Mouse (Mus musculus) megakaryocyte progenitor cell, adult 5-6 weeks (primary cell): ENCODE measurements around the gene Foxp3. TPM values are rescaled to one million over a fixed set of nuclear protein-coding genes. Genes with fewer than 3 reads are reported as not detected.

Experiments used
- ATAC-seq: replicated peaks from 2 replicates; pipeline ENCODE4 v1.8.0; 2016; ENCODE audit warnings: mild to moderate bottlenecking, moderate TSS enrichment, inconsistent platforms; ENCODE audit not compliant: poor library complexity
- total RNA-seq, 2 experiments: library from RNA; stranded (forward) in 1 of 2; stranded (reverse) in 1 of 2; fragments of 157-497, 149-512 nt in 1 of 2; fragments of 200-1000 nt in 1 of 2; gene quantifications; 2 replicates each; pipeline versions ENCODE4 v1.2.3 to v1.2.4; 2015 to 2017

Foxp3 gene
- total RNA-seq (2015) (not detected in 2 replicates), total RNA-seq (2017) (0.08 and 0.10 TPM in 2 replicates)

- ATAC-seq = no peak
Observed at GRCm38 (mm10) chrX:7573176-7574086, at the start of gene Foxp3. Gene Foxp3, plus strand, starts transcription at chrX:7573644.

DNA sequence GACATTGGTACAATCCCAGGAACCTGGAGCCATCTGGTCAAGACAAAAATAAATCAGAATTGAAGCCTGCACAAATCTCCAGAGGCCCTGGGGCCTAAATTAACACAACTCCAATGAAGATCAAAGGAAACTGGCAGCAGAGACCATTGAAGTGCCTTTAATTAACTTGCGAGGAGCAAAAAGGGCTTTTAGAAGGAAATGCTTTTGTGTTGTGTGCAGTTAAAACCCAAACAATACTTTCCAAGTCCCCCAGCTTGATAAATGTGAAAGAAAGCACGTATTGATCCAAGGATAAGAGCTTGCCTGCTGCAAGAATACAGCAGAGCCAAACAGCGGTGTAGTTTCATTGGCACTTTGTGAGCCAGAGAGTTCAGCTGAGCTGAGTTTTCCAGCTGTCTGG is 48.5 kb upstream of the Foxp3 start:
- no peak for ATAC-seq

DNA sequence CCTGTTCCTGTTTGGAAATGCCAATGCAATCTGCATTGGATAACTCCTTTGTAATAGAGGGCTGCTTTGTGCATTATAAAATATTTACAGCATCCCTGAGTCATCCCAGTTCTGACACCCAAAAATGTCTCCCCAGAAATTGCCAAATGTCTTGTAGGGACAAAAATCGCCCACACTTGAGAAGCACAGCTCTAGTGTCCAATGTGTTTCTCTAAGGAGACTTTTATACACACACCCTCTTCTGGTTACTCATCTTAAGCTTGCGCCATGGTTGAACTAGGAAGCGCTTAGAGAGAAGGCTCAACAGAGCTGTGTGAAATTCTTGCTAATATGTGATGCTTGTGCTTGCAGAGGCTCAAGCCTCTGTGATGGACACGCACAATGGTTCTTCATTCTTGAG is 20.0 kb upstream of the Foxp3 start:
- no peak for ATAC-seq

- ATAC-seq = peak; percentile 86
Observed at GRCm38 (mm10) chrX:7563076-7563475, 10.4 kb upstream of the Foxp3 start.

DNA sequence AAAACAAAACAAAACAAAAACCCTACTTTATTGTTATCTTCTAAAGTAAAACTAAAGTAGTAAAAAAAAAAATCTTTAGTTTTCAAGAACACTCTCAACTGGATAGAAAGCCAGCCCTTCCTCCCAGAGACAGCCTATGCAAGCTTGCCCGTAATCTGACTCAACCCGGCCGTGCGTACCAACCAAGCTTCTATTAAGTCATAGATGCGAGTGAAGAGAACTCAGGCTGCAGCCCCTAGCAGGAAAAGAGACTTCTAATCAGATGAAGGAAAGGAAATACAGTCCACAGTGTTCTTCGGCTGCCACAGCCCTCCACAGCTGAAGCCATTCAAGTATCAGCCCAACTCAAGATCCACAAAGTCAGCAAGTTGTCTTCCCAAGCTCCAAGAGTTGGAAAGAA is 7.1 kb upstream of the Foxp3 start:
- ATAC-seq = 0 out of 2 replicates have a peak, but pooled peaks have one; percentile 26

GRCm38 (mm10) chrX:7567491-7567890 is 6.0 kb upstream of the Foxp3 start:
- no peak for ATAC-seq

GRCm38 (mm10) chrX:7570481-7571175 is 2.8 kb upstream of the Foxp3 start:
- ATAC-seq = no peak

- no peak for ATAC-seq
Observed at GRCm38 (mm10) chrX:7571565-7572136, 1.8 kb upstream of the Foxp3 start.

DNA sequence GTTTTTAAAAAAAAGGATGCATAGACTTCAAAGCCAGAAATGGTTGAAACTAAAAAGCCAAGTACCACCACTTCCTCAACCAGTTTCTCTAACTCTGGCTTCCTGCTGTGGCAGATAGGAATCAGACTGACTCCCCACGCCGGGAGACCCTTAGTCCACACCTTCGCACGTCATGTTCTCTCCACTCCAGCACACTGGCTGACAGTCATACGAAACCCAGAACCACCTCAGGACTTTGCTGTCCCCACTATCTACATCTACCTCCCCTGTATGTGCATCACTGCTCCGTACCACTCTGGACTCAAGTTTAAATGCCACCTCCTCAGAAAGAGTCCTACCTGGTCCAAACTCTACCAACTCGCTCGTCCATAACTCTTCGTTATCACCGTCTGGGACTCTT is 978 bp upstream of the Foxp3 start:
- ATAC-seq = no peak

DNA sequence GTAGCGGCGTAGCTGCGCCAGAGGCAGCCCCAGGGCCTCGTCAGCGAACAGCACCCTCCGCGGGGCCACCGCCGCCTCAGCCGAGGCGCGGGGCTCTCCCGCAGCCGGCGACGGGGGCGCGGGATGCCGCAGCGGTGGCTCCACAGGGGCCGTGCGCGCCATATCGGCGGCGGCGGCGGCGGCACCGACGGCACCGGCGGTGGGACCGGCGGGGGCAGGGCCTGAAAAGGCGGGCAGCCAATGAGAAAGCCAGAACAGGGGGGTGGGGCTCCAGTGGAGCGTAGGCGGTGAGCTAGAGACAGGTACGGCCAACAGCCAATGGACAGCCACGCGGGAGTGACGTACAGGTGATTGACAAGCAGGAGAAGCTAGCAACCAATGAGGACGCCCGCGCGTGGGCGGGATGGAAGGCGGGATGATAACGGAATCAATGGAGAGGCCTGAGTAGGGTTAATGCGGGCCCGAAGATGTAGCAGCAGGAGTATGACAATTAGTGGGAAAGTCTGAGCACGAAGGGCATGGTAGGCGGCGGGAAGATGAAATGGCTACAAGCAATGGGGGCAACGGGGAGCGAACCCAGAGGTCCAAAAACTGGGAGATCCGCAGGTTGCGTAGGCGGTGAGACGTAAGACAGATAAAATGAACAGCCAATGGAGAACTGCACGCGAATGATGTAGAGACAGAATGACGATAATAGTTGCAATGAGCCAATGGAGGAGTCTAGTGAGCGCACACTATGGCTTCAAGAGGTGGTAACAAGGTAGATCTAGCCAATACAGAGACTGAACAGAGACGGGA is 842 bp downstream of the Foxp3 start, which contains the start of gene Ppp1r3f:
Ppp1r3f (minus strand) TSS at position 197 of the 798 bp plus-strand sequence.
- peak; percentile 96 for ATAC-seq

DNA sequence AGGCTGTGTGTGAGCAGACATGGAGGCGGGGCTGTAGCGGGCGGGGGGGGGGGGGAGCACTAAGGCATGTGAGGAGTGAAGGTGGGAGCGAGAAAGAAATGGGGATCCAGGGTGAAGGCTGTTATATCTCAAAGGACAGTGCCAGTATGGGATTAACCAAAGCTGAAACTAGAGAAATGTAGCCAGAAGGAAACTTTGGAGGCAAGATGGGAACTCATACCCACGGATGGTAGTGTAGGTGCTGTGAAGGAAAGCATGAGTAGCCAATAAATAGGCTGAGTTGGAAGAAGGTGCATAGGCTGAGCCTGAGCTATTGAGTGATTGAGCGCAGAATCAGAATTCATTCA is 1.4 kb downstream of the Foxp3 start:
- ATAC-seq = no peak

- no peak for ATAC-seq
Observed at GRCm38 (mm10) chrX:7581151-7581550, 7.7 kb downstream of the Foxp3 start.

DNA sequence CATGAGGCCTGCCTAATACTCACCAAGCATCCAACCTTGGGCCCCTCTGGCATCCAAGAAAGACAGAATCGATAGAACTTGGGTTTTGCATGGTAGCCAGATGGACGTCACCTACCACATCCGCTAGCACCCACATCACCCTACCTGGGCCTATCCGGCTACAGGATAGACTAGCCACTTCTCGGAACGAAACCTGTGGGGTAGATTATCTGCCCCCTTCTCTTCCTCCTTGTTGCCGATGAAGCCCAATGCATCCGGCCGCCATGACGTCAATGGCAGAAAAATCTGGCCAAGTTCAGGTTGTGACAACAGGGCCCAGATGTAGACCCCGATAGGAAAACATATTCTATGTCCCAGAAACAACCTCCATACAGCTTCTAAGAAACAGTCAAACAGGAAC is 10.4 kb downstream of the Foxp3 start:
- ATAC-seq = no peak

- ATAC-seq = no peak
Observed at GRCm38 (mm10) chrX:7586356-7586755, 12.9 kb downstream of the Foxp3 start.

GRCm38 (mm10) chrX:7595371-7595770 is 21.9 kb downstream of the Foxp3 start:
- no peak for ATAC-seq

GRCm38 (mm10) chrX:7604004-7604403 is 30.6 kb downstream of the Foxp3 start:
- ATAC-seq = peak; percentile 47

GRCm38 (mm10) chrX:7604879-7605574 is 31.6 kb downstream of the Foxp3 start, which contains the start of gene Ccdc22:
Gene Ccdc22, minus strand, starts transcription at chrX:7605517.
- peak; percentile 99 for ATAC-seq

DNA sequence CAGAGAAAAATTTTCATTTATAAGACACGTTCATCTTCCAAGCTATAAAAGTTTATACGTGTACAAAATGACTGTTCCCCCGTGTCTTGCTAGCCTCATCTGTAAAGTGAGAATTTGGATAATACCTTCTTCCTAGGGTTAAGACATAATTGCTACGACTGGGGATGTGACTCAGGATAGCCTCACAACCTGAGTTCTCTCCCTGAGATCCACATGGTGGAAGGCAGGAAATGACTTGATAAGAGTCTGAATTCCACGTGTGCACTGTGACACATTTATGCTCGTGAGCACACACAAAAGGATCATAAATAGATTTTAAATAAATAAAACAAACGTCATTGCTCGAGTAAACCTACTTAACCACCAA is 32.1 kb downstream of the Foxp3 start:
- 0 out of 2 replicates have a peak, but pooled peaks have one; percentile 11 for ATAC-seq

GRCm38 (mm10) chrX:7606783-7607182 is 33.3 kb downstream of the Foxp3 start, which contains the start of gene Cacna1f:
Gene Cacna1f, plus strand, starts transcription at chrX:7607083.
- ATAC-seq = no peak

- ATAC-seq = no peak
Observed at GRCm38 (mm10) chrX:7610035-7610434, 36.6 kb downstream of the Foxp3 start.
